Mouse (Mus musculus) hindbrain, embryonic 12.5 days (tissue): ENCODE data around the gene Papola. TPM values are rescaled to one million over a fixed set of nuclear protein-coding genes. Genes with fewer than 3 reads are reported as not detected.

Experiments used
- ATAC-seq: fragments of 200-750 bp; cut with Nextera tagmentation; 2 replicates; pipeline ENCODE4 v1.8.0; 2017; ENCODE audit warnings: moderate TSS enrichment; ENCODE audit not compliant: low FRiP score
- H3K27ac ChIP-seq: fragments of 300-500 bp; sonication (generic); 2 replicates; pipeline ENCODE4 v1.5.1; 2016; ENCODE audit warnings: mild to moderate bottlenecking
- H3K27me3 ChIP-seq: fragments of 300-500 bp; sonication (generic); 2 replicates; pipeline ENCODE4 v1.6.1; 2016; ENCODE audit warnings: mild to moderate bottlenecking
- H3K36me3 ChIP-seq: fragments of 300-500 bp; sonication (generic); 2 replicates; pipeline ENCODE4 v1.6.1; 2016; ENCODE audit warnings: mild to moderate bottlenecking
- H3K4me1 ChIP-seq: fragments of 300-500 bp; sonication (generic); 2 replicates; pipeline ENCODE4 v1.6.1; 2016
- H3K4me2 ChIP-seq: fragments of 300-500 bp; sonication (generic); replicated peaks from 2 replicates; pipeline ENCODE4 v1.6.1; 2016; ENCODE audit warnings: mild to moderate bottlenecking
- H3K4me3 ChIP-seq: fragments of 300-500 bp; sonication (generic); 2 replicates; pipeline ENCODE4 v1.5.1; 2016; ENCODE audit warnings: mild to moderate bottlenecking
- H3K9ac ChIP-seq: fragments of 300-500 bp; sonication (generic); 2 replicates; pipeline ENCODE4 v1.6.1; 2016; ENCODE audit warnings: mild to moderate bottlenecking, moderate library complexity
- H3K9me3 ChIP-seq: fragments of 300-500 bp; sonication (generic); replicated peaks from 2 replicates; pipeline ENCODE4 v1.6.1; 2016; ENCODE audit warnings: mild to moderate bottlenecking
- WGBS: fragments of 180-500 bp; shearing (Covaris S2); methylation state at CpG from one replicate; pipeline ENCODE4 v1.1.7; 2016; 5-methylcytosine and 5-hydroxymethylcytosine counted together
- polyA plus RNA-seq: library from polyadenylated mRNA; unstranded; fragments of >200 nt; fragmentation: Nextera tagmentation; extraction: Ambion mirVana; gene quantifications from 2 replicates; pipeline ENCODE4 v1.2.1, GENCODE M21; 2016

Papola gene
- polyA plus RNA-seq, 1 experiment from 2014 or later, result 278 TPM

GRCm38 (mm10) chr12:105844406-105844805 is 59.9 kb downstream of the Papola start:
- ATAC-seq, result no peak
- WGBS, result 93% methylated on average over 4 of the region's 4 CpGs
- Histone ChIP-seq H3K27ac (no peak overlapping the region), H3K4me3 (no peak overlapping the region), H3K4me1 (peaks cover 7% of the 10 kb centered on the region; the same call in 1 of the 2 replicates), H3K27me3 (no peaks in the 10 kb centered on the region), H3K4me2 (no peak overlapping the region), H3K9me3 (no peaks in the 10 kb centered on the region), H3K36me3 (peaks cover 28% of the 10 kb centered on the region), H3K9ac (no peak overlapping the region)

GRCm38 (mm10) chr12:105849102-105849501 is 64.6 kb downstream of the Papola start:
- H3K36me3 ChIP-seq, result 0 out of 2 replicates have a peak, but pooled peaks cover 8% of the 10 kb centered on the region
- H3K27ac ChIP-seq, result no peak overlapping the region
- no peak overlapping the region for H3K9ac ChIP-seq
- H3K27me3 ChIP-seq, result no peaks in the 10 kb centered on the region
- H3K4me1 ChIP-seq, result peaks cover 24% of the 10 kb centered on the region
- no peaks in the 10 kb centered on the region for H3K9me3 ChIP-seq
- 51% methylated on average over 8 of the region's 8 CpGs for WGBS
- no peak for ATAC-seq
- H3K4me2 ChIP-seq, result no peak overlapping the region
- H3K4me3 ChIP-seq, result no peak overlapping the region

- H3K4me1 ChIP-seq, result peaks cover 28% of the 10 kb centered on the region
- H3K9ac ChIP-seq, result no peak overlapping the region
- no peaks in the 10 kb centered on the region for H3K27me3 ChIP-seq
- no peak overlapping the region for H3K4me3 ChIP-seq
- no peak overlapping the region for H3K4me2 ChIP-seq
- ATAC-seq, result no peak
- no peaks in the 10 kb centered on the region for H3K36me3 ChIP-seq
- WGBS, result 64% methylated on average over 9 of the region's 9 CpGs
- H3K9me3 ChIP-seq, result no peaks in the 10 kb centered on the region
- no peak overlapping the region for H3K27ac ChIP-seq
Observed at GRCm38 (mm10) chr12:105850675-105851074, 66.2 kb downstream of the Papola start.

- no peak overlapping the region for H3K27ac ChIP-seq
Observed at GRCm38 (mm10) chr12:105852798-105853197, 68.3 kb downstream of the Papola start.

GRCm38 (mm10) chr12:105854639-105855038 is 70.1 kb downstream of the Papola start:
- Histone ChIP-seq H3K27me3 (no peaks in the 10 kb centered on the region), H3K4me3 (no peak overlapping the region), H3K27ac (no peak overlapping the region), H3K4me2 (no peak overlapping the region), H3K9me3 (no peaks in the 10 kb centered on the region), H3K4me1 (peaks cover 32% of the 10 kb centered on the region), H3K36me3 (no peaks in the 10 kb centered on the region), H3K9ac (no peak overlapping the region)
- ATAC-seq, result peak; percentile 20; the same call in 1 of the 2 replicates
- 42% methylated on average over 6 of the region's 6 CpGs for WGBS

More at GRCm38 (mm10) chr12:105852798-105853197, 68.3 kb downstream of the Papola start:
- H3K4me2 ChIP-seq, result no peak overlapping the region
- no peak overlapping the region for H3K9ac ChIP-seq
- no peak overlapping the region for H3K4me3 ChIP-seq
- H3K9me3 ChIP-seq, result no peaks in the 10 kb centered on the region
- H3K27me3 ChIP-seq, result no peaks in the 10 kb centered on the region
- H3K36me3 ChIP-seq, result no peaks in the 10 kb centered on the region
- 45% methylated on average over 7 of the region's 7 CpGs for WGBS
- peaks cover 39% of the 10 kb centered on the region for H3K4me1 ChIP-seq
- peak; percentile 57 for ATAC-seq

GRCm38 (mm10) chr12:105857902-105858640 is 73.6 kb downstream of the Papola start:
- peaks cover 19% of the 10 kb centered on the region; the same call in 1 of the 2 replicates for H3K4me1 ChIP-seq
- no peak overlapping the region for H3K27ac ChIP-seq
- no peak overlapping the region for H3K4me3 ChIP-seq
- no peaks in the 10 kb centered on the region for H3K9me3 ChIP-seq
- WGBS, result 78% methylated on average over 5 of the region's 5 CpGs
- no peak overlapping the region for H3K9ac ChIP-seq
- no peak overlapping the region for H3K4me2 ChIP-seq
- no peaks in the 10 kb centered on the region for H3K27me3 ChIP-seq
- H3K36me3 ChIP-seq, result no peaks in the 10 kb centered on the region
- no peak for ATAC-seq

- Histone ChIP-seq H3K9me3 (peaks cover 6% of the 10 kb centered on the region; the same call in 1 of the 2 replicates), H3K27me3 (no peaks in the 10 kb centered on the region), H3K4me3 (no peak overlapping the region), H3K27ac (no peak overlapping the region), H3K4me1 (no peaks in the 10 kb centered on the region; the same call in 1 of the 2 replicates), H3K36me3 (no peaks in the 10 kb centered on the region), H3K4me2 (no peak overlapping the region), H3K9ac (no peak overlapping the region)
- no peak for ATAC-seq
- 65% methylated on average over 6 of the region's 6 CpGs for WGBS
Observed at GRCm38 (mm10) chr12:105862072-105862471, 77.6 kb downstream of the Papola start.

GRCm38 (mm10) chr12:105862607-105863006 is 78.1 kb downstream of the Papola start:
- no peak overlapping the region for H3K4me2 ChIP-seq
- H3K9ac ChIP-seq, result no peak overlapping the region
- no peaks in the 10 kb centered on the region for H3K36me3 ChIP-seq
- no peaks in the 10 kb centered on the region; the same call in 1 of the 2 replicates for H3K4me1 ChIP-seq
- ATAC-seq, result no peak
- no peak overlapping the region for H3K4me3 ChIP-seq
- H3K27me3 ChIP-seq, result no peaks in the 10 kb centered on the region
- WGBS, result 65% methylated on average over 22 of the region's 22 CpGs
- H3K9me3 ChIP-seq, result peaks cover 6% of the 10 kb centered on the region; the same call in 1 of the 2 replicates
- no peak overlapping the region for H3K27ac ChIP-seq

- Histone ChIP-seq H3K27me3 (peaks cover 1% of the 10 kb centered on the region; the same call in 1 of the 2 replicates), H3K9ac (no peak overlapping the region), H3K9me3 (peaks cover 6% of the 10 kb centered on the region; the same call in 1 of the 2 replicates), H3K4me2 (no peak overlapping the region), H3K4me3 (no peak overlapping the region), H3K36me3 (no peaks in the 10 kb centered on the region), H3K4me1 (no peaks in the 10 kb centered on the region; the same call in 1 of the 2 replicates), H3K27ac (no peak overlapping the region)
- ATAC-seq, result no peak
- 92% methylated on average over 11 of the region's 11 CpGs for WGBS
Observed at GRCm38 (mm10) chr12:105863436-105863835, 78.9 kb downstream of the Papola start.

- H3K9me3 ChIP-seq, result peaks cover 6% of the 10 kb centered on the region; the same call in 1 of the 2 replicates
- peaks cover 10% of the 10 kb centered on the region; the same call in 1 of the 2 replicates for H3K27me3 ChIP-seq
- H3K4me2 ChIP-seq, result no peak overlapping the region
- 95% methylated on average over 2 of the region's 2 CpGs for WGBS
- no peak overlapping the region for H3K4me3 ChIP-seq
- H3K27ac ChIP-seq, result no peak overlapping the region
- ATAC-seq, result no peak
- H3K9ac ChIP-seq, result no peak overlapping the region
- peaks cover 4% of the 10 kb centered on the region; the same call in 1 of the 2 replicates for H3K4me1 ChIP-seq
- H3K36me3 ChIP-seq, result no peaks in the 10 kb centered on the region
Observed at GRCm38 (mm10) chr12:105867646-105868045, 83.2 kb downstream of the Papola start.

- Histone ChIP-seq H3K27ac (no peak overlapping the region), H3K9me3 (peaks cover 6% of the 10 kb centered on the region; the same call in 1 of the 2 replicates), H3K4me2 (no peak overlapping the region), H3K4me1 (peaks cover 4% of the 10 kb centered on the region; the same call in 1 of the 2 replicates), H3K36me3 (no peaks in the 10 kb centered on the region), H3K4me3 (no peak overlapping the region), H3K9ac (no peak overlapping the region), H3K27me3 (peaks cover 10% of the 10 kb centered on the region; the same call in 1 of the 2 replicates)
- 35% methylated on average over 6 of the region's 6 CpGs for WGBS
- ATAC-seq, result no peak
Observed at GRCm38 (mm10) chr12:105869242-105869641, 84.7 kb downstream of the Papola start.

GRCm38 (mm10) chr12:105869696-105870095 is 85.2 kb downstream of the Papola start:
- peaks cover 10% of the 10 kb centered on the region; the same call in 1 of the 2 replicates for H3K27me3 ChIP-seq
- no peak overlapping the region for H3K9ac ChIP-seq
- H3K9me3 ChIP-seq, result peaks cover 3% of the 10 kb centered on the region; the same call in 1 of the 2 replicates
- no peak for ATAC-seq
- peaks cover 4% of the 10 kb centered on the region; the same call in 1 of the 2 replicates for H3K4me1 ChIP-seq
- WGBS, result 30% methylated on average over 14 of the region's 14 CpGs
- H3K4me3 ChIP-seq, result no peak overlapping the region
- H3K36me3 ChIP-seq, result no peaks in the 10 kb centered on the region
- H3K27ac ChIP-seq, result no peak overlapping the region
- no peak overlapping the region for H3K4me2 ChIP-seq
